Mouse (Mus musculus): Measurements from ENCODE around the gene Ak7. TPM values are rescaled to one million over a fixed set of nuclear protein-coding genes. Genes with fewer than 3 reads are reported as not detected.

The Ak7 gene
- polyA plus RNA-seq (2012; rRNA removed) (0.05 and 0.33 TPM in 2 replicates), polyA plus RNA-seq (2014; fragmentation: Nextera tagmentation; extraction: Ambion mirVana) (0.14 TPM in 1 of 2 replicates, not detected in the other)

GRCm38 (mm10) chr12:105705799-105706487 lies at the start of gene Ak7:
Gene Ak7 (plus strand): TSS chr12:105705976.
- Histone ChIP-seq H3K9me3 (ENCODE audit: control insufficient read depth, low read length) (no peaks in the 10 kb centered on the region), H3K27ac (replicated peaks; ENCODE audit: low read depth, low read length) (no peak within 1 kb of the TSS), H3K4me3 (replicated peaks; ENCODE audit: low read length) (0 out of 2 replicates have a peak within 1 kb of the TSS, but pooled peaks have one; percentile 8), H3K4me1 (ENCODE audit: control insufficient read depth, insufficient read depth, low read length) (0 out of 2 replicates have a peak, but pooled peaks cover 2% of the 10 kb centered on the region), H3K9ac (ENCODE audit: low read depth, low read length, severe bottlenecking) (no peak within 1 kb of the TSS), H3K27me3 (ENCODE audit: control insufficient read depth, insufficient read depth, low read length) (no peaks in the 10 kb centered on the region), H3K36me3 (ENCODE audit: control insufficient read depth, insufficient read depth, low read length) (0 out of 2 replicates have a peak, but pooled peaks cover 9% of the 10 kb centered on the region), H3K4me2 (replicated peaks; ENCODE audit: low read depth, low read length, severe bottlenecking) (peak within 1 kb of the TSS; percentile 33)
- ATAC-seq (ENCODE audit: low FRiP score, low read depth): peak; percentile 83
- 15% methylated on average over 22 of the region's 22 CpGs for WGBS
- DNase-seq (ENCODE audit: low spot score): peak; percentile 38
- no peak for TF ChIP-seq POLR2A (IDR thresholded peaks at IDR 0.05; ENCODE audit: borderline replicate concordance, extremely low read depth, insufficient read depth, insufficient read length)

GRCm38 (mm10) chr12:105676274-105676673 lies 29.5 kb upstream of the Ak7 start:
- Histone ChIP-seq H3K9ac (ENCODE audit: low read depth, low read length, severe bottlenecking) (no peak overlapping the region), H3K9me3 (ENCODE audit: control insufficient read depth, low read length) (no peaks in the 10 kb centered on the region), H3K36me3 (ENCODE audit: control insufficient read depth, insufficient read depth, low read length) (peaks cover 32% of the 10 kb centered on the region), H3K27ac (replicated peaks; ENCODE audit: low read depth, low read length) (no peak overlapping the region), H3K4me2 (replicated peaks; ENCODE audit: low read depth, low read length, severe bottlenecking) (no peak overlapping the region), H3K4me3 (replicated peaks; ENCODE audit: low read length) (no peak overlapping the region), H3K4me1 (ENCODE audit: control insufficient read depth, insufficient read depth, low read length) (no peaks in the 10 kb centered on the region), H3K27me3 (ENCODE audit: control insufficient read depth, insufficient read depth, low read length) (no peaks in the 10 kb centered on the region)
- WGBS: 98% methylated on average over 8 of the region's 8 CpGs
- ATAC-seq (ENCODE audit: low FRiP score, low read depth) (no peak), DNase-seq (ENCODE audit: low spot score) (no peak)
- TF ChIP-seq POLR2A (IDR thresholded peaks at IDR 0.05; ENCODE audit: borderline replicate concordance, extremely low read depth, insufficient read depth, insufficient read length): no peak

GRCm38 (mm10) chr12:105678211-105678610 lies 27.6 kb upstream of the Ak7 start:
- Histone ChIP-seq H3K4me1 (ENCODE audit: control insufficient read depth, insufficient read depth, low read length) (peaks cover 3% of the 10 kb centered on the region), H3K4me3 (replicated peaks; ENCODE audit: low read length) (no peak overlapping the region)
- 85% methylated on average over 7 of the region's 7 CpGs for WGBS

GRCm38 (mm10) chr12:105678762-105679161 lies 27.0 kb upstream of the Ak7 start:
- no peak for DNase-seq (ENCODE audit: low spot score)
- TF ChIP-seq POLR2A (IDR thresholded peaks at IDR 0.05; ENCODE audit: borderline replicate concordance, extremely low read depth, insufficient read depth, insufficient read length): no peak
- H3K4me1 ChIP-seq (ENCODE audit: control insufficient read depth, insufficient read depth, low read length): peaks cover 7% of the 10 kb centered on the region
- no peaks in the 10 kb centered on the region for H3K9me3 ChIP-seq (ENCODE audit: control insufficient read depth, low read length)
- no peak overlapping the region for H3K9ac ChIP-seq (ENCODE audit: low read depth, low read length, severe bottlenecking)
- H3K4me3 ChIP-seq (replicated peaks; ENCODE audit: low read length): no peak overlapping the region
- WGBS: 76% methylated on average over 3 of the region's 3 CpGs
- H3K36me3 ChIP-seq (ENCODE audit: control insufficient read depth, insufficient read depth, low read length): peaks cover 19% of the 10 kb centered on the region
- no peaks in the 10 kb centered on the region for H3K27me3 ChIP-seq (ENCODE audit: control insufficient read depth, insufficient read depth, low read length)
- no peak overlapping the region for H3K27ac ChIP-seq (replicated peaks; ENCODE audit: low read depth, low read length)
- H3K4me2 ChIP-seq (replicated peaks; ENCODE audit: low read depth, low read length, severe bottlenecking): no peak overlapping the region
- ATAC-seq (ENCODE audit: low FRiP score, low read depth): no peak

More at GRCm38 (mm10) chr12:105678211-105678610, 27.6 kb upstream of the Ak7 start:
- H3K27ac ChIP-seq (replicated peaks; ENCODE audit: low read depth, low read length): no peak overlapping the region
- H3K4me2 ChIP-seq (replicated peaks; ENCODE audit: low read depth, low read length, severe bottlenecking): no peak overlapping the region
- ATAC-seq (ENCODE audit: low FRiP score, low read depth): no peak
- H3K9me3 ChIP-seq (ENCODE audit: control insufficient read depth, low read length): no peaks in the 10 kb centered on the region
- no peak for TF ChIP-seq POLR2A (IDR thresholded peaks at IDR 0.05; ENCODE audit: borderline replicate concordance, extremely low read depth, insufficient read depth, insufficient read length)
- DNase-seq (ENCODE audit: low spot score): no peak
- no peak overlapping the region for H3K9ac ChIP-seq (ENCODE audit: low read depth, low read length, severe bottlenecking)
- H3K27me3 ChIP-seq (ENCODE audit: control insufficient read depth, insufficient read depth, low read length): no peaks in the 10 kb centered on the region
- peaks cover 24% of the 10 kb centered on the region for H3K36me3 ChIP-seq (ENCODE audit: control insufficient read depth, insufficient read depth, low read length)

GRCm38 (mm10) chr12:105683933-105684901 lies 21.6 kb upstream of the Ak7 start, which contains the start of gene Gskip:
Gene Gskip (plus strand): TSS chr12:105684829.
- peaks cover 13% of the 10 kb centered on the region for H3K4me1 ChIP-seq (ENCODE audit: control insufficient read depth, insufficient read depth, low read length)
- no peaks in the 10 kb centered on the region for H3K27me3 ChIP-seq (ENCODE audit: control insufficient read depth, insufficient read depth, low read length)
- peak within 1 kb of the TSS; percentile 70 for H3K27ac ChIP-seq (replicated peaks; ENCODE audit: low read depth, low read length)
- no peaks in the 10 kb centered on the region for H3K36me3 ChIP-seq (ENCODE audit: control insufficient read depth, insufficient read depth, low read length)
- DNase-seq (ENCODE audit: low spot score) (peak; percentile 30), ATAC-seq (ENCODE audit: low FRiP score, low read depth) (peak; percentile 35)
- TF ChIP-seq POLR2A (IDR thresholded peaks at IDR 0.05; ENCODE audit: borderline replicate concordance, extremely low read depth, insufficient read depth, insufficient read length): no peak
- peak within 1 kb of the TSS; percentile 94 for H3K4me3 ChIP-seq (replicated peaks; ENCODE audit: low read length)
- H3K9me3 ChIP-seq (ENCODE audit: control insufficient read depth, low read length): no peaks in the 10 kb centered on the region
- WGBS: 1% methylated on average over 40 of the region's 41 CpGs
- peak within 1 kb of the TSS; percentile 79 for H3K4me2 ChIP-seq (replicated peaks; ENCODE audit: low read depth, low read length, severe bottlenecking)
- H3K9ac ChIP-seq (ENCODE audit: low read depth, low read length, severe bottlenecking): peak within 1 kb of the TSS; percentile 82
